Mouse (Mus musculus) hindbrain, embryonic 10.5 days (tissue): ENCODE results near the gene Nap1l1. TPM values are rescaled to one million over a fixed set of nuclear protein-coding genes. Genes with fewer than 3 reads are reported as not detected.

Experiments
- DNase-seq: peaks from one replicate; pipeline ENCODE4 v3.0.0-alpha.2; 2017; ENCODE audit warnings: low spot score
- H3K27ac ChIP-seq: fragments of 300-500 bp; sonication (generic); 2 replicates; pipeline ENCODE4 v1.5.1; 2016; ENCODE audit warnings: mild to moderate bottlenecking, moderate library complexity
- H3K27me3 ChIP-seq: fragments of 300-500 bp; sonication (generic); 2 replicates; pipeline ENCODE4 v1.6.1; 2016; ENCODE audit warnings: mild to moderate bottlenecking; ENCODE audit not compliant: poor library complexity, insufficient read depth, severe bottlenecking
- H3K36me3 ChIP-seq: fragments of 300-500 bp; sonication (generic); 2 replicates; pipeline ENCODE4 v1.6.1; 2016; ENCODE audit warnings: mild to moderate bottlenecking, moderate library complexity
- H3K4me1 ChIP-seq: fragments of 300-500 bp; sonication (generic); replicated peaks from 2 replicates; pipeline ENCODE4 v1.6.1; 2016; ENCODE audit warnings: mild to moderate bottlenecking
- H3K4me3 ChIP-seq: fragments of 300-500 bp; sonication (generic); 2 replicates; pipeline ENCODE4 v1.5.1; 2016; ENCODE audit warnings: mild to moderate bottlenecking, moderate library complexity
- H3K9me3 ChIP-seq: fragments of 300-500 bp; sonication (generic); 2 replicates; pipeline ENCODE4 v1.6.1; 2016; ENCODE audit warnings: mild to moderate bottlenecking, moderate library complexity
- WGBS: fragments of 180-500 bp; shearing (Covaris S2); methylation state at CpG from one replicate; pipeline ENCODE4 v1.1.7; 2016; 5-methylcytosine and 5-hydroxymethylcytosine counted together
- polyA plus RNA-seq: library from polyadenylated mRNA; unstranded; fragments of >200 nt; fragmentation: Nextera tagmentation; extraction: Ambion mirVana; gene quantifications from 2 replicates; pipeline ENCODE4 v1.2.1, GENCODE M21; 2016

The Nap1l1 gene
- polyA plus RNA-seq, 1 experiment from 2014 or later: 256 TPM

DNA sequence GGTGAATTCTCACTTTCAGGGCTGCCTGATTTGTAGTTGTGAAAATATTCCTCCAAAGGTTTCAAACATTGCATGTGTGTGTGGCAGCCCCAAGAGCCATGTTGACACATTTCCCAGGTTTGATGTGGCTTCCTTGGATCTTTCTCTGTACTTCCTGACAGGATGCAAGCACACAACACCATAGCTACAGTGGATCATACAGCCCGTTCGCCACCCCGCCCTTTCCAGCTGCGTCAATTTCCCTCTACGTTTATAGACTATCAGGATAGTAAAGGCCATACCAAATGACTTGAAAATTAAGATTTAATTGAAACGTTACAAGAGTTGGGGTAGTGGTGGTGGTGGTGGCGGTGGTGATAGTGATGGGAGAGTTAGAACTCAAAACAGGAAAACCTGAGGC is 37.0 kb downstream of the Nap1l1 start:
- peaks cover 45% of the 10 kb centered on the region for H3K4me1 ChIP-seq
- H3K4me3 ChIP-seq: peak overlapping the region; percentile 76
- DNase-seq: no peak
- H3K9me3 ChIP-seq: no peaks in the 10 kb centered on the region
- WGBS: 76% methylated on average over 7 of the region's 7 CpGs
- no peaks in the 10 kb centered on the region for H3K36me3 ChIP-seq
- H3K27me3 ChIP-seq: no peaks in the 10 kb centered on the region
- 0 out of 2 replicates have a peak overlapping the region, but pooled peaks have one; percentile 77 for H3K27ac ChIP-seq

GRCm38 (mm10) chr10:111510798-111511197 is 37.8 kb downstream of the Nap1l1 start:
- H3K4me1 ChIP-seq: peaks cover 48% of the 10 kb centered on the region
- no peak overlapping the region for H3K27ac ChIP-seq
- H3K27me3 ChIP-seq: no peaks in the 10 kb centered on the region
- 52% methylated on average over 7 of the region's 7 CpGs for WGBS
- no peaks in the 10 kb centered on the region for H3K36me3 ChIP-seq
- H3K9me3 ChIP-seq: no peaks in the 10 kb centered on the region
- no peak overlapping the region for H3K4me3 ChIP-seq
- DNase-seq: no peak

DNA sequence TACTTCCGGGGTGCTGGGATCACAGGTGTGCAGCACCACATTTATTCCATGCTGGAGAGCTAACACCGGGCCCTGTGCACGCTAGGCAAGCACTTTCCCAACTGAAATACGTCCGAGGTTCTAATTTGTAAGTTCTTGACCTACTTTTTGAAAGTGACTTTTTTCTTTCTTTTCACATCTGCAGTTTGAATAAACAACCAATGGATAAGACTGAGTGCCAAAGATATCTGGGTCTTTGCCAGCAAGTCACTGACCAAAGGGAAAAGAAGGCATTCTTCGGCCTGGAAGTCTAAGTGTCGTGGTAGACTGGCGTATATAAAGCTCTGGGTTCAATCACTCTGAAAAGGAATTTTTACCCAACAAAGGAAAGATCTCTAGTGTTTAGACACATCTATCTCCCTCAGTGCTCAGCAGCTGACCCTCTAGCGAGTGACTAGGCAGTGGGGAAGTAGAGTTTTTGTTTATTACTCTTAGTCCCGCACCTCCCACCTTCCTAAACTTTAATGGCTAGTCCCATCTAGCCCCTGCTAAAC is 39.1 kb downstream of the Nap1l1 start:
- H3K9me3 ChIP-seq: no peaks in the 10 kb centered on the region
- DNase-seq: no peak
- WGBS: 86% methylated on average over 10 of the region's 10 CpGs

DNA sequence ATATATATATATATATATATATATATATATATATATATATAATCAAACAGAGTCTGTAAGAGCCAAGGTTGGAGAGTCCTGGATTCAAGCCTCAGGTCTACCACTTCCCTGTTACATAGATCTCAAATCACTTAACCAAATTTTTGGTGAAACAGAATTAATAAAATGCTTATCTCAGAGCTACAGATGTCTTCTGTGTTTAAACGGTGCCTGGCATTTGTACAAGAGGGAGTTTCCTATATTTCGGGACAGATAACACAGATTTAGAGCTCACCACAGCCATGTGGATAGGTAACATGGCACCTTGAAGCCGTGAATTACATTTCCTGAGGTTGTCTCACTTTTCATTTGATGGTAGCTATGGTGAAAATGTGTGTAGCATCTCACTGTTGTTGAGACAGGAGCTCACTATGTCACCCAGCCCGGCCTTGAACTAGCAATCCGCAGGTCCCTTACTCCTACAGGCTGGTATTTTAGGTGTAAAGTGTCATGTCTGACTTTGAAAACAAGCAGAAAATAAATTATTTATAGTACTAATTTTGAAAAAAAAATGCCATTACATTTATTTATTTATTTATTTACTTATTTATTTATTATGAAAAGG is 41.4 kb downstream of the Nap1l1 start:
- H3K36me3 ChIP-seq: no peaks in the 10 kb centered on the region
- no peaks in the 10 kb centered on the region for H3K9me3 ChIP-seq
- no peaks in the 10 kb centered on the region for H3K27me3 ChIP-seq
- no peak for DNase-seq
- no peak overlapping the region for H3K27ac ChIP-seq
- peaks cover 48% of the 10 kb centered on the region for H3K4me1 ChIP-seq
- no peak overlapping the region for H3K4me3 ChIP-seq
- 94% methylated on average over 5 of the region's 5 CpGs for WGBS

More for the DNA sequence above, 39.1 kb downstream of the Nap1l1 start:
- no peaks in the 10 kb centered on the region for H3K27me3 ChIP-seq
- no peak overlapping the region for H3K4me3 ChIP-seq
- peaks cover 46% of the 10 kb centered on the region for H3K4me1 ChIP-seq
- no peaks in the 10 kb centered on the region for H3K36me3 ChIP-seq
- H3K27ac ChIP-seq: no peak overlapping the region

GRCm38 (mm10) chr10:111515071-111516010 is 42.3 kb downstream of the Nap1l1 start:
- H3K9me3 ChIP-seq: no peaks in the 10 kb centered on the region
- peaks cover 48% of the 10 kb centered on the region for H3K4me1 ChIP-seq
- no peaks in the 10 kb centered on the region for H3K36me3 ChIP-seq
- WGBS: 87% methylated on average over 17 of the region's 17 CpGs
- H3K27me3 ChIP-seq: no peaks in the 10 kb centered on the region
- H3K4me3 ChIP-seq: no peak overlapping the region
- H3K27ac ChIP-seq: peak overlapping the region; percentile 40; the same call in 1 of the 2 replicates
- DNase-seq: no peak

- H3K4me3 ChIP-seq: no peak overlapping the region
- DNase-seq: no peak
- 69% methylated on average over 13 of the region's 13 CpGs for WGBS
Observed at GRCm38 (mm10) chr10:111516172-111516588, 43.2 kb downstream of the Nap1l1 start.

GRCm38 (mm10) chr10:111516804-111517436 is 43.9 kb downstream of the Nap1l1 start:
- no peaks in the 10 kb centered on the region for H3K36me3 ChIP-seq
- H3K27ac ChIP-seq: 0 out of 2 replicates have a peak overlapping the region, but pooled peaks have one; percentile 2
- H3K27me3 ChIP-seq: no peaks in the 10 kb centered on the region
- H3K4me1 ChIP-seq: peaks cover 56% of the 10 kb centered on the region
- H3K4me3 ChIP-seq: no peak overlapping the region
- WGBS: 89% methylated on average over 8 of the region's 8 CpGs
- no peaks in the 10 kb centered on the region for H3K9me3 ChIP-seq
- no peak for DNase-seq

More at GRCm38 (mm10) chr10:111516172-111516588, 43.2 kb downstream of the Nap1l1 start:
- H3K36me3 ChIP-seq: no peaks in the 10 kb centered on the region
- H3K27ac ChIP-seq: peak overlapping the region; percentile 2; the same call in 1 of the 2 replicates
- H3K27me3 ChIP-seq: no peaks in the 10 kb centered on the region
- no peaks in the 10 kb centered on the region for H3K9me3 ChIP-seq
- H3K4me1 ChIP-seq: peaks cover 49% of the 10 kb centered on the region

DNA sequence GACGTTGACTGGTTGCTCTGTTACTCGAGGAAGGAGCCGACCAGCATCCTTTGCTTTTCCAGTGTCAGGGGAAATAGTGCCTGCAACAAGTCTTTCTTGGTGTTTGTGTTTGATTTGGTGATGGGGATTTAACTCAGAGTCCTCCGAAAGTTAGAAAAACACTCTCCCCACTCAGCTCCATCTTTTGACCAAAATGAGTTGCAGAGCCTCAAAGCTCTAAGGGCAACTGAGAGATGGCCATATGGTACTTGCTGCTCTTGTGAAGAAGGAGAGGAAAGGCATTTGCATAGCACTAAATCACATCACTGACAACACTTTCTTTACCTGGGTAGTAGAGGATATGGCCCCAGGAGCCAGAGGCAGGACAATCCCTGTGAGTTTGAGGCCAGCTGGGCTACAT is 45.3 kb downstream of the Nap1l1 start:
- Histone ChIP-seq H3K4me1 (peaks cover 63% of the 10 kb centered on the region), H3K9me3 (no peaks in the 10 kb centered on the region), H3K36me3 (no peaks in the 10 kb centered on the region), H3K4me3 (no peak overlapping the region), H3K27ac (no peak overlapping the region), H3K27me3 (no peaks in the 10 kb centered on the region)
- no peak for DNase-seq
- WGBS: 79% methylated on average over 4 of the region's 4 CpGs

GRCm38 (mm10) chr10:111519620-111520370 is 46.8 kb downstream of the Nap1l1 start:
- Histone ChIP-seq H3K4me3 (peak overlapping the region; percentile 37), H3K9me3 (no peaks in the 10 kb centered on the region), H3K27me3 (no peaks in the 10 kb centered on the region), H3K4me1 (peaks cover 74% of the 10 kb centered on the region), H3K27ac (peak overlapping the region; percentile 76), H3K36me3 (no peaks in the 10 kb centered on the region)
- WGBS: 37% methylated on average over 24 of the region's 24 CpGs
- DNase-seq: peak; percentile 51

DNA sequence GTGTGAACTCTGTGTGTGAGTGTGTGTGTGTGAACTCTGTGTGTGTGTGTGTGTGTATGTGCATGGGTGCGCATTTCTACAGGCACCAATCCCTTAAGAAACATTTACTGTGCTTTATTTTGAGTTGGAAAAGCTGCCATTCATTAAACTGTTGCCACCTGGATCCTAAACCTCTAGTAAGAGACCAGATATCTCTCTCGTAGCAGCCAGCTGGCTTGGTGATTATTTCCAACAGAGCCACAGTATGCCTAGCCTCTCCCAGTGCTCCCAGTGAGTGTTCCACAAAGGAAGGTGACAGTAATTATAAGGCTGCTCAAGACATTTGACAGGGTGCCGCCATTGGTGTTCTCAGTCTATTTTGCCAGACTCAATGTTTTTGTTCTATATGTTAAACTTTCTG is 47.6 kb downstream of the Nap1l1 start:
- no peak for DNase-seq
- Histone ChIP-seq H3K36me3 (no peaks in the 10 kb centered on the region), H3K4me3 (no peak overlapping the region), H3K9me3 (no peaks in the 10 kb centered on the region), H3K27ac (peak overlapping the region; percentile 41; the same call in 1 of the 2 replicates), H3K27me3 (no peaks in the 10 kb centered on the region), H3K4me1 (peaks cover 67% of the 10 kb centered on the region)
- 66% methylated on average over 3 of the region's 3 CpGs for WGBS

DNA sequence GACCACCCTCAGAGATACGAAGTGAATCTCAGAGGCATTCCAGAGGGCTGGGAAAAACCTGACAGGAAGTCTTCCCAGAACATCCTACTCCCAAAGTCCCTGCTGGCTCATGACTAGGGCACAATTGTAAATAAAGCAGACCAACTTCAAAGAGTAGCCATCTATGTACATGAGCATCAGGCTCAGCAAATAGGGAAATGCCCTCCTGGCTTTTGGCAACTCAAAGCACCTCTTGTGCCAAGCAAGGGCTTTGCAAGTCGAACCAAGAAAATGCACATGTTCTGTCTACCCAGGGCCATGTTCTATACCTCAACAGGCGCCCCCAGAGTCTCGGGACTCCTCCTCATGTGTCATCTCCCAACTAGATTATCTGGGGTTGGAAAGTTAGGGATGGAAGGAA is 48.6 kb downstream of the Nap1l1 start:
- WGBS: 56% methylated on average over 4 of the region's 4 CpGs
- no peak overlapping the region for H3K27ac ChIP-seq

DNA sequence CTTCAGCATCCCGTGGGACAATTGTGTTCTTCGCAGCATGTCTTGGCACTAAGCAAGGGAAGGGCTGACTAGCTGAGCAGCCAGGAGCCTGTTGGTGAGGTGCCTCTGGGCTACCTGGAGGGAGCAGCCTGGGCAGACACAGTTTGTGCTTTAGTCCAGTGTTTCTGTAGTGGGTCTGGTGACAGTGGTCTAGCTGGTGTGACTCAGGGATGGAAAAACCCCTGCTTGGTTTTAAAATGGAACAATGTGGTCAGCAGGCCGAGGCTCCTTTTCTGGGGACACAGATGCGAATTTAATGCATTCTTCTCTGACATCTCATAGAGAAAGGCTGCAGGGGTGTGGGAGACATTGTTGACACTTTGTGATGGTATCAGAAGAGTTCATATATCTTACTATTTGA is 49.2 kb downstream of the Nap1l1 start:
- 72% methylated on average over 4 of the region's 4 CpGs for WGBS
- no peak for DNase-seq
- Histone ChIP-seq H3K4me3 (no peak overlapping the region), H3K27me3 (no peaks in the 10 kb centered on the region), H3K9me3 (no peaks in the 10 kb centered on the region), H3K27ac (peak overlapping the region; percentile 59; the same call in 1 of the 2 replicates), H3K36me3 (no peaks in the 10 kb centered on the region), H3K4me1 (peaks cover 58% of the 10 kb centered on the region)

More for the DNA sequence above, 48.6 kb downstream of the Nap1l1 start:
- H3K9me3 ChIP-seq: no peaks in the 10 kb centered on the region
- no peak overlapping the region for H3K4me3 ChIP-seq
- peaks cover 61% of the 10 kb centered on the region for H3K4me1 ChIP-seq
- no peak for DNase-seq
- H3K27me3 ChIP-seq: no peaks in the 10 kb centered on the region
- H3K36me3 ChIP-seq: no peaks in the 10 kb centered on the region
